Mouse (Mus musculus): ENCODE data around the gene Myocos. TPM values are rescaled to one million over a fixed set of nuclear protein-coding genes. Genes with fewer than 3 reads are reported as not detected.
"Not testable (repeated sequence)": the region's sequence is repeated elsewhere in the genome, so short reads cannot be mapped to it uniquely, and the experiment has no call there.

Gene Myocos
- polyA plus RNA-seq, 1 experiment from 2014 or later = not detected

DNA sequence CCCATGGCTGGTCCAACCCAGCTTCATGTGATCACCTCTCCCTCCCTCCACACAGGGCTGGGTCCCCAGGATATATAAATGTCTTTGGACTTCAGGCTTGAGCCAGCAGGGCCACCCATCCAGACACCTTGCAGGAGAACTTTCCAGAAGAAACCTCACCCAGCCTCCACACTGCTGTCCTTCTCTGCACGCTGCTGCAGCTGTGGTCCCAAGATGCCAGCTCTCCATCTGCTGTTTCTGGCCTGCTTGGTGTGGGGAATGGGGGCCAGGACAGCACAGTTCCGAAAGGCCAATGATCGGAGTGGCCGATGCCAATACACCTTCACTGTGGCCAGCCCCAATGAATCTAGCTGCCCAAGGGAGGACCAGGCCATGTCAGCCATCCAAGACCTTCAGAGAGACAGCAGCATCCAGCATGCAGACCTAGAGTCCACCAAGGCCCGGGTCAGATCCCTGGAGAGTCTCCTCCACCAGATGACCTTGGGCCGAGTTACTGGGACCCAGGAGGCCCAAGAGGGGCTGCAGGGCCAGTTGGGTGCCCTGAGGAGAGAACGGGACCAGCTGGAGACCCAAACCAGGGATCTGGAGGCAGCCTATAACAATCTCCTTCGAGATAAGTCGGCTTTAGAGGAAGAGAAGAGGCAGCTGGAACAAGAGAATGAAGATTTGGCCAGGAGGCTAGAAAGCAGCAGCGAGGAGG, 18.8 kb downstream of the Myocos start, which contains the start of gene Myoc:
Gene Myoc, plus strand, starts transcription at position 105 of the 700 bp plus-strand sequence.
- no peak within 1 kb of the TSS for H3K9ac ChIP-seq
- no peak within 1 kb of the TSS for H3K4me2 ChIP-seq
- H3K36me3 ChIP-seq (replicated peaks) = no peaks in the 10 kb centered on the region
- H3K4me1 ChIP-seq = no peaks in the 10 kb centered on the region
- H3K9me3 ChIP-seq = no peaks in the 10 kb centered on the region
- H3K27ac ChIP-seq = no peak within 1 kb of the TSS
- H3K4me3 ChIP-seq (replicated peaks) = no peak within 1 kb of the TSS
- no peaks in the 10 kb centered on the region for H3K27me3 ChIP-seq
- no peak for ATAC-seq (ENCODE audit: low FRiP score)
- WGBS = 88% methylated on average over 10 of the region's 10 CpGs

DNA sequence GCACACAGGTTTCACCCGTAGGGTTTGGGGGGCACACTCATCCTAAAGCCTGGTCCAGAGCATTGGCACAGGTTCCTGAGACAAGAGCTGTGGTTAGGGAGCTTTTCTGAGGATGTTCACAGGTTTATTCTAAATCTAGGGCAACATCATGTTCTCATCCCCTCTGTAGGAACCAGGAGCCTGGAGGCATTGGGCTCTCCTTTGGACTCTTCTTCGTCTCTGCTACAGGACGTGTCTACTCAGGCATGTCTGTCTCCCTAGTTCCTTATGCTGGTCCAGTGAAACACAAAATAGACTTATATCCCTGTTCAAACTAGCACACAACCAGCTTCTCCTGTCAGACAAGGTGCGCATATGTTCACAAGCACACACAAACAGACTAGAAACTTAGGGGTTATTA, 19.5 kb downstream of the Myocos start:
- no peak overlapping the region for H3K9ac ChIP-seq
- H3K36me3 ChIP-seq (replicated peaks) = no peaks in the 10 kb centered on the region
- WGBS = 92% methylated on average over 4 of the region's 4 CpGs
- no peaks in the 10 kb centered on the region for H3K27me3 ChIP-seq
- no peaks in the 10 kb centered on the region for H3K9me3 ChIP-seq
- H3K4me3 ChIP-seq (replicated peaks) = no peak overlapping the region
- H3K27ac ChIP-seq = no peak overlapping the region
- H3K4me1 ChIP-seq = no peaks in the 10 kb centered on the region
- H3K4me2 ChIP-seq = no peak overlapping the region
- no peak for ATAC-seq (ENCODE audit: low FRiP score)

DNA sequence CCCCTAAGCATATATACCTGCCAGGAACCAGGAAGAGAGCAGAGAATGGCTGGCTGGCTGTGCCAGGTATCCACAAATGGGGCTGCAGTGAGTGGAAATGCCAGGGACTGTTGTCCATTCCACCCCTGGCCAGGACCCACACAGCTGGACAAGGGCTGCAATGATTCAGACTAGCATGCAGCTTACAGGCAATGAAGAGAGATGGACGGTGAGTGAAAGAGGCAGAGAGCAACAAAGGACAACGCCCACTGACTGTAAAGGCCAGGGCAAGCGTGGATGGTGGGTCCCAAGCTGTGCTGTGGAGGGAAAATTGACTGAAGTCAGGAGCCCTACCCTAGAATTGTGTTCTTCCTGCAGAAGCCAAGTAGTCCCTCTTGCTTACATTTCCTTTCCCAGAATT, 21.5 kb downstream of the Myocos start:
- no peaks in the 10 kb centered on the region for H3K27me3 ChIP-seq
- no peaks in the 10 kb centered on the region for H3K4me1 ChIP-seq
- WGBS = 74% methylated on average over 3 of the region's 3 CpGs
- 0 out of 2 replicates have a peak, but pooled peaks cover 4% of the 10 kb centered on the region for H3K9me3 ChIP-seq
- no peak for ATAC-seq (ENCODE audit: low FRiP score)
- H3K27ac ChIP-seq = no peak overlapping the region
- H3K4me2 ChIP-seq = no peak overlapping the region
- no peak overlapping the region for H3K9ac ChIP-seq
- H3K36me3 ChIP-seq (replicated peaks) = no peaks in the 10 kb centered on the region
- no peak overlapping the region for H3K4me3 ChIP-seq (replicated peaks)

DNA sequence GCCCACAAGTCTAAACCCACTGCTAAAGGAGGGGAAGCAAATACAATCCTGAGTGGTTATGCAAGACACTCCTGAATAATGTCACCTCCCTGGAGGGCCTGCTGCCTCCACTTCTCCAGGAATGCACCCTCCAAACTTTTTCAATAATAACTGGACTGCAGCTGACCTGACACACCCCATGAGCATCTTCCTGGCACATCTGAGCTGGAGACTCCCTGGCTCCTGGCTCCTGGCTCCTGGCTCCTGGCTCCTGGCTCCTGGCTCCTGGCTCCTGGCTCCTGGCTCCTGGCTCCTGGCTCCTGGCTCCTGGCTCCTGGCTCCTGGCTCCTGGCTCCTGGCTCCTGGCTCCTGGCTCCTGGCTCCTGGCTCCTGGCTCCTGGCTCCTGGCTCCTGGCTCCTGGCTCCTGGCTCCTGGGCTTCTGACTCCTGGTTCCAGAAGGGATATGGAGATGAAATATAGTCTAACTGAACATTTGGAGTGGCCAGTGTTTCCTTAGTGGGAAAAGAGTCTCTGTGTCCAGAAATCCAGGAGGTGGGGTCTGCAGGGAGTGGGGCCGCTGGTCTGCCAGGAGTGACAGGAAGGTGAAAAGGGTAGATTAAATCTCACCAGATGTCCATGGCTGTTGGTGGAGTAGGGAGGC, 22.6 kb downstream of the Myocos start:
- not testable (repeated sequence) for ATAC-seq (ENCODE audit: low FRiP score); H3K4me1 ChIP-seq; H3K4me3 ChIP-seq (replicated peaks); H3K9ac ChIP-seq; H3K27me3 ChIP-seq; H3K36me3 ChIP-seq (replicated peaks); H3K27ac ChIP-seq; H3K4me2 ChIP-seq; H3K9me3 ChIP-seq
- WGBS = 71% methylated on average over 1 of the region's 1 CpGs

DNA sequence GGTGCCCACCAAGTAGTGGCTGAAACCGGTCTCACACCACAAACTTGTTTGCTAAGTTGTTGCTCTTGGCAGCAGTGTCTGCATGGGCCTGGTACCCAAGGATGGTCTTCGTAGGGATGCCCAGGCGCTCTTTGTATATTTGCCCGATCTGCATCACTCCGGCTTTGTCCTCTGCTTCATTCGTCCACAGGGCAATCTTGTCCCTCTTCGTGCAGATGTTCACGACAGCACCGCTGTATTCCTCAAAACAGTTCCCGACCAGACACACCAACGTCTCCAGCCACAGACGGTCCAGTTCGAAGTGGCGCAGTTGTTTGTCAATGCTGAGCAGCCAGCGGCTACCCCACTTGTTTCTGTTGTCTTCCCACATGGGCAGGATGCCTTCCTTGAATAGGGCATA, 29.7 kb downstream of the Myocos start:
- not testable (repeated sequence) for H3K4me2 ChIP-seq; H3K9ac ChIP-seq; H3K9me3 ChIP-seq; ATAC-seq (ENCODE audit: low FRiP score); H3K4me1 ChIP-seq; H3K27me3 ChIP-seq; H3K27ac ChIP-seq; H3K36me3 ChIP-seq (replicated peaks); H3K4me3 ChIP-seq (replicated peaks)
- 94% methylated on average over 15 of the region's 15 CpGs for WGBS

DNA sequence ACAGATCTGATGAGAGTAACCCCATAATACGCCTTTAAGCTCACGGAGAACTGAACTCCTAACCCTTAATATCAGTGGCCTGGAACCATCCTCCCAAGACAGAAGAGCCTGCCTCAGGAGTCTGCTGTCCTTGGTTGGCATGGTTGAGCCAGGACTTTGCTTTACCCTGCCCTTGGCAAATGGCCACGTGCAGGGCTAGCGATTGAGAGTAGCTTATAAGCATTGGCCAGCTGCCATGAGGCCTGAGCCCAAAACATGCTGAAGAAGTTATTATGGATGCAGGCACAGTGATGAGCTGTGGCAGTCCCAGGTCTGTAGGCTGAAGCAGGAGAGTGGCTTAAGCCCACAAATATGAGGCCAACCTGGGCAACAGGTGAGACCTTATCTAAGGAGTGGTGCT, 30.2 kb downstream of the Myocos start:
- not testable (repeated sequence) for H3K27me3 ChIP-seq; H3K27ac ChIP-seq; H3K4me3 ChIP-seq (replicated peaks); H3K9me3 ChIP-seq; H3K9ac ChIP-seq; H3K4me2 ChIP-seq; H3K4me1 ChIP-seq; ATAC-seq (ENCODE audit: low FRiP score); H3K36me3 ChIP-seq (replicated peaks)
- 88% methylated on average over 4 of the region's 4 CpGs for WGBS

DNA sequence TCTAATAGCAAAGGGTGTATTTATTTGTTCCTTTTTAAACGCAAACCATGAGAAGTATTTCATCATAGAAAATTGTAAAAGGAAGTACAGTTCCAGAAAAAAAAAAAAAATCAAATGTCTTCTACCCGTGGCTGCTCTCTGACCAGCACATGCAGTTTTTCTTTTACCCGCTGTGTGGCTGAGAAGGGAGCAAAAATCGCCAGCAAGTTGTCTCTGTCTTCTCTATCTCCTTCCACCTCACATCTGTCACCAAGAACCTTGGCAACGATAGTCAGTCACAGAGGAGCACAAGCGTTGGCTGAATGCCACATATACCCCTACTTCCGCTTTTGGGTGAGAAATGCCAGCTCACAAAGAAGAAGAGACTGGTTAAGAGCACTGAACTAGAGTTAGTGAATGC, 32.8 kb downstream of the Myocos start:
- Histone ChIP-seq H3K27ac (no peak overlapping the region), H3K4me1 (no peaks in the 10 kb centered on the region; the same call in 1 of the 2 replicates), H3K9ac (no peak overlapping the region), H3K9me3 (no peaks in the 10 kb centered on the region), H3K36me3 (replicated peaks) (no peaks in the 10 kb centered on the region), H3K4me3 (replicated peaks) (no peak overlapping the region), H3K4me2 (no peak overlapping the region), H3K27me3 (no peaks in the 10 kb centered on the region)
- 75% methylated on average over 7 of the region's 7 CpGs for WGBS
- no peak for ATAC-seq (ENCODE audit: low FRiP score)

DNA sequence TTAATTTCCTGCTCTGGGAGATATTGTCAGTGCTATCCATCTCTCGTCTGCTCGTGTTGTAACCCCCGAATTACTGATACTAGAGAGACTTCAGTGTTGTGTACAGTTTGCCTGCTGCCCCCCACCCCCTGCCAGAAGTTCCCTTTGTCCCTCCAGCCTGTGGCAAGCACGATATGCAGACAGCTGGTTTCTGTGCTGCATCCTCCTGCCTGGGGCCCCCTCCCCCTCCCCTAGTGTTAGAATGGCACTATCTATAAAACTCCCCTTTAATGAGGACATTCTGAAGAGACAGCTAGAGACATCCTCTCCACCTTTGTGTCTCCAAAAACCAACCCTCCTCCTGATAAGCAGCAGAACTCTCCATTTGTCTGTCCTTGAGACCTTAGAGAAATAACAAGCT, 34.1 kb downstream of the Myocos start:
- Histone ChIP-seq H3K36me3 (replicated peaks) (no peaks in the 10 kb centered on the region), H3K4me3 (replicated peaks) (no peak overlapping the region), H3K9me3 (no peaks in the 10 kb centered on the region), H3K27me3 (no peaks in the 10 kb centered on the region), H3K4me2 (no peak overlapping the region), H3K4me1 (no peaks in the 10 kb centered on the region; the same call in 1 of the 2 replicates), H3K27ac (no peak overlapping the region), H3K9ac (no peak overlapping the region)
- ATAC-seq (ENCODE audit: low FRiP score) = no peak
- WGBS = 66% methylated on average over 4 of the region's 4 CpGs

DNA sequence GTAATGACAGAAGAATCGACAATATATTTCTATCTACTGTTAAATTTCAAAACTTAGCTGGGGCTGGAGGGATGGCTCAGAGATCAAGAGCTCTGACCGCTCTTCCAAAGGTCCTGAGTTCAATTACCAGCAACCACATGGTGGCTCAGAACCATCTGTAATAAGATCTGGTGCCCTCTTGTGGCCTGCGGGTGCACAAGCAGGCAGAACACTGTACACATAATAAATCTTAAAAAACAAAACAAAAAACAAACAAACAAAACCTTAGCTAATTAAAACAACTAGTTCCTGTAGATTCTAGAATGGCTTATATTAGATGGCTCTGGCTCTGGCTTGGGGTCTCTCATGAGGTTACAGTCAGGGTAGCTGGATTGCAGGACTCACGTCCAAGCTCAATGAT, 37.5 kb downstream of the Myocos start:
- Histone ChIP-seq H3K27ac (no peak overlapping the region), H3K9me3 (no peaks in the 10 kb centered on the region), H3K4me2 (no peak overlapping the region), H3K27me3 (no peaks in the 10 kb centered on the region), H3K9ac (no peak overlapping the region), H3K4me3 (replicated peaks) (no peak overlapping the region), H3K4me1 (no peaks in the 10 kb centered on the region; the same call in 1 of the 2 replicates), H3K36me3 (replicated peaks) (no peaks in the 10 kb centered on the region)
- no peak for ATAC-seq (ENCODE audit: low FRiP score)
- WGBS = 63% methylated on average over 4 of the region's 4 CpGs

DNA sequence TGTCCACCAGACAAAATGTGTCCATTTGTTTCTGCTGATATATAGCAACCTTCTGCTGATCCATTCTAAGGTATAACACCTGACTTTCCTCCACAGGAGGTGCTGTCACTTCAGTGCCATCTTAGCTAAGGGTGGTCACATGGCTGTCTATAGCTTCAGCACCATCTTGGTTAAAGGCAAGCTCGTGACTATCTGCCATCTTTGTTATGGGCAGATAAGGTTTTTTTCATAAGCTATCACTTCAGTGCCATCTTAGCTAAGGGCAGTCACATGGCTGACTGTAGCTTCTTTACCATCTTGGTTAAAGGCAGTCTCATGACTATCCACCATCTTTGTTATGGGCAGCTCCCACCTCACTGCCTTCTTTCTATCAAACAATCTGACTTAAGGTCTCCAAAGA, 42.5 kb downstream of the Myocos start:
- 82% methylated on average over 1 of the region's 1 CpGs for WGBS

DNA sequence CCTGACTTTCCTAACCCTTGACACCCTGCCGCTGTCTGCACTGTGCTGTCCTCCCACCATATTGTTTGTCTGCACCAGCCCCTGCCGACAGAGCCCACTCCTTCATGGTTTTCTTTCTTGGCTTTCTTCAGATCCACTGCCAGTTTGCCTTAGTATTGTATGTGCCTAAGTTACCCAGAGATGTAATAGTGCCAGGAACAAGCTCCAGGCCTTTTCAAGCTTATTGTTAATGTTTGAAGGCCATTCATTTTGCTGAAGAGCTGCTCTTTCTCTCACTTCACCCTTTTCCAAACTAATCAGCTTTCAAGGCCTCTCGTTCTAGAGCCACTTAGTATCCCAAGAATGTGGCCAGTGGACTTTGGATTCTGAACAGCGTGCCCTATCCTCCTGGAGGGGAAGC, 46.8 kb downstream of the Myocos start:
- Histone ChIP-seq H3K4me2 (no peak overlapping the region), H3K4me1 (peaks cover 23% of the 10 kb centered on the region), H3K4me3 (replicated peaks) (no peak overlapping the region), H3K36me3 (replicated peaks) (no peaks in the 10 kb centered on the region), H3K27ac (no peak overlapping the region), H3K9ac (no peak overlapping the region), H3K9me3 (no peaks in the 10 kb centered on the region), H3K27me3 (no peaks in the 10 kb centered on the region)
- 38% methylated on average over 4 of the region's 4 CpGs for WGBS
- no peak for ATAC-seq (ENCODE audit: low FRiP score)

More for the DNA sequence above, 42.5 kb downstream of the Myocos start:
- H3K27ac ChIP-seq = no peak overlapping the region
- peaks cover 6% of the 10 kb centered on the region; the same call in 1 of the 2 replicates for H3K4me1 ChIP-seq
- no peak overlapping the region for H3K9ac ChIP-seq
- no peak overlapping the region for H3K4me3 ChIP-seq (replicated peaks)
- H3K36me3 ChIP-seq (replicated peaks) = no peaks in the 10 kb centered on the region
- H3K27me3 ChIP-seq = no peaks in the 10 kb centered on the region
- ATAC-seq (ENCODE audit: low FRiP score) = peak; percentile 68
- no peaks in the 10 kb centered on the region for H3K9me3 ChIP-seq
- no peak overlapping the region for H3K4me2 ChIP-seq

DNA sequence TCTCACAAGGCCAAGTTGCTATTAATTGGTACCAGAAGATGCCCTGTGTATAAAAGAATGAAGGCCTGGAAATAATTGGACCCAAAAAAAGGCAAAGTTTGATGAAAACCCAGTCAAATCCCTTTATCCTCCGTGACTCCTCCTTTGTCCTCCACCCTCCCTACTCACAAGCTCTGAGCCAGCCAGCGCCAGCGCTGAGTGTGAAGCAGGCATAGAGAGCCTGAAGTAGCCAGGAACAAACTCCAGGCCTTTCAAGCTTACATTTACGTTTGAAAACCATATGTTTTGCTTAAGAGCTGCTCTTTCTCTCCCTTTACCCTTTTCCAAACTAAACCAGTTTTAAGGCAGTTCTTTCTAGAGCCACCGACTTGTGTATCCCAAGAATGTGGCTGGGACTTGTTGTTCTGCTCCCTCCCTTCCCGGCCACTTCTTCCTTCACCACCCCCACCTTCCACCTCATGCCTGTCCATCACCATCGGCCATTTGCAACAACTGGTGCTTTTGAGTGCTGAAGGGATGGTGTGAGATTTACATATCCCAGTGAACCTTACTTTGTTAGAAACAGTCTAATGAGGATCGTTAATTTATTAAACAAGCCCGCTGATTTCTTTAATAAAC, 48.3 kb downstream of the Myocos start:
- Histone ChIP-seq H3K36me3 (replicated peaks) (no peaks in the 10 kb centered on the region), H3K27me3 (no peaks in the 10 kb centered on the region), H3K4me3 (replicated peaks) (no peak overlapping the region), H3K4me1 (peaks cover 23% of the 10 kb centered on the region), H3K9ac (no peak overlapping the region), H3K4me2 (no peak overlapping the region), H3K27ac (no peak overlapping the region), H3K9me3 (no peaks in the 10 kb centered on the region)
- no peak for ATAC-seq (ENCODE audit: low FRiP score)
- WGBS = 33% methylated on average over 9 of the region's 9 CpGs

Measured in forebrain, embryonic 12.5 days (tissue).